Mouse (Mus musculus) heart, adult 2 months (tissue): ENCODE data around the gene Syt2.

ENCODE experiments used
- CTCF ChIP-seq: fragments of 200-600 bp; IDR thresholded peaks from 2 replicates; pipeline ENCODE4 v1.8.1; 2022; ENCODE audit warnings: antibody characterized with exemption, mild to moderate bottlenecking, moderate library complexity
- POLR2A ChIP-seq: fragments of 200-500 bp; IDR thresholded peaks from 2 replicates; pipeline ENCODE4 v1.6.1; 2011; ENCODE audit warnings: mild to moderate bottlenecking, low read depth, low read length, control low read depth; ENCODE audit not compliant: insufficient read depth

GRCm38 (mm10) chr1:134651268-134651850, 4.9 kb downstream of the Syt2 start:
- TF ChIP-seq CTCF (no peak), POLR2A (no peak)
